Mouse (Mus musculus): ENCODE measurements around the gene Psmc5.

DNA sequence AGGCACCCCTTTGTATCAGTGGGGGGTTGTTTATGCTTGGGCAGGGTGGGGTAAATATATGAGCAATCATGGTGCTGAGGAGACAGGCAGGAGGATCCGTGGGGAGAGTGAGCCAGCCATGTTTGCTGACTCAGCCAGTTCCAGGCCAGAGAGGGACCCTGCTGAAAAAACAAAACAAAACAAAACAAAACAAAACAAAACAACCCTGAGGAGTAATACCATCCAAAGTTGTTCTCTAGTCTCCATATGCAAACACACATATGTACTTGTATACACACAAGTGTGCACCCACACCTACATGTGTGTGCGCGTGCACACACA lies 50.1 kb downstream of the Psmc5 start:
- TF ChIP-seq CTCF (IDR thresholded peaks at IDR 0.05; ENCODE audit: low read depth) (no peak), EP300 (IDR thresholded peaks at IDR 0.05; ENCODE audit: low read depth) (no peak)
